Mouse (Mus musculus): ENCODE results near the gene Kncn. TPM values are rescaled to one million over a fixed set of nuclear protein-coding genes. Genes with fewer than 3 reads are reported as not detected.

The Kncn gene
- 0.09 and 0.15 TPM in 2 replicates for polyA plus RNA-seq (2012; rRNA removed)

DNA sequence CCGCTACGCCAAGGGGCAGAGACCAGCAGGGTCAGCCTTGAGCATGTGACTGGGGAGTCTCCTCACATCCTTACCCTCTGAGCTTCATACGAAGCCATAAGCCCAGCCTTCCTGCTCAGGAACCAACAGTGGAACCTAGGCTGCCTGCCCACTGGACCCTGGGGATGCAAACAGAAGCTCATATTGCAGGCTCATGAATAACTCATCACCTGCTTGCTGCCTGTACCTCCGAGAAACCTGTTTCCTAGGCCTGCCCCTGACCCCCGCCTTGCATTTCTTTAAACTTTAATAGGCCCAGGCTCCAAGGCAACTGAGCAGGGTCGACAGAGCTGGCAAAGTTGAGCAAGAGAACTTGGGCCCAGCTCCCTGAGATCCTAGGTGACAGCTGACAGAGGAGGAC is at the start of gene Kncn:
Kncn (plus strand) TSS at position 379 of the 400 bp plus-strand sequence.
- H3K4me1 ChIP-seq (replicated peaks; ENCODE audit: control insufficient read depth, insufficient read depth, low read length) = no peaks in the 10 kb centered on the region
- no peaks in the 10 kb centered on the region for H3K36me3 ChIP-seq (ENCODE audit: control insufficient read depth, insufficient read depth, low read length)
- H3K27ac ChIP-seq (ENCODE audit: control insufficient read depth, insufficient read depth, low read length) = no peak within 1 kb of the TSS
- no peak for DNase-seq
- TF ChIP-seq POLR2A (IDR thresholded peaks at IDR 0.05; ENCODE audit: control insufficient read depth, extremely low read depth, insufficient read depth, low read length, poor library complexity) (no peak), CTCF (IDR thresholded peaks at IDR 0.05; ENCODE audit: borderline replicate concordance, control insufficient read depth, extremely low read depth, insufficient read depth, low read length, poor library complexity) (no peak)
- H3K4me3 ChIP-seq (ENCODE audit: control insufficient read depth, insufficient read depth, low read length) = no peak within 1 kb of the TSS
- H3K27me3 ChIP-seq (ENCODE audit: control insufficient read depth, insufficient read depth, low read length) = no peaks in the 10 kb centered on the region
- 90% methylated on average over 6 of the region's 6 CpGs for WGBS

GRCm38 (mm10) chr4:115835576-115835975 is 48.6 kb upstream of the Kncn start:
- DNase-seq = no peak
- whole genome bisulfite sequencing = 88% methylated on average over 2 of the region's 2 CpGs
- no peak for TF ChIP-seq CTCF (IDR thresholded peaks at IDR 0.05; ENCODE audit: borderline replicate concordance, control insufficient read depth, extremely low read depth, insufficient read depth, low read length, poor library complexity)
- no peak for TF ChIP-seq POLR2A (IDR thresholded peaks at IDR 0.05; ENCODE audit: control insufficient read depth, extremely low read depth, insufficient read depth, low read length, poor library complexity)
- Histone ChIP-seq H3K36me3 (ENCODE audit: control insufficient read depth, insufficient read depth, low read length) (no peaks in the 10 kb centered on the region; the same call in 1 of the 2 replicates), H3K4me3 (ENCODE audit: control insufficient read depth, insufficient read depth, low read length) (no peak overlapping the region), H3K4me1 (replicated peaks; ENCODE audit: control insufficient read depth, insufficient read depth, low read length) (peaks cover 22% of the 10 kb centered on the region), H3K27me3 (ENCODE audit: control insufficient read depth, insufficient read depth, low read length) (no peaks in the 10 kb centered on the region), H3K27ac (ENCODE audit: control insufficient read depth, insufficient read depth, low read length) (no peak overlapping the region)

DNA sequence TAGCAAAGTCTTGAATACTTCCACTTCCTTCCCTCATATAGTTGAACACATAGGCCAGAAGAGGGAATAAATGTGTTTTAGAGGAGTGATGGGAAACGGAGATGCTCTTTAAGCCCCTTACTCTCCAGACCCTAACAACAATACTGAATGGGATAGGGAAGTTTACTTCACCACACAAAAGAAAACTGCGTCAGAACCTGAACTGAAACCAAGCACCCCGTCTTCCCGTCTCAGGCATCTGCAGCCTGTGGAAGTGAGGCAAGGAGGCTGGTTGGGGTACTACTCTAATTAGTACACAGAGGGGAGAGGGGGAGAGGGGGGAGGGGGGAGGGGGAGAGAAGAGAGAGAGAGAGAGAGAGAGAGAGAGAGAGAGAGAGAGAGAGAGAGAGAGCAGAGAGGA is 46.0 kb upstream of the Kncn start:
- WGBS = 9% methylated on average over 4 of the region's 4 CpGs
- TF ChIP-seq POLR2A (IDR thresholded peaks at IDR 0.05; ENCODE audit: control insufficient read depth, extremely low read depth, insufficient read depth, low read length, poor library complexity) = no peak
- TF ChIP-seq CTCF (IDR thresholded peaks at IDR 0.05; ENCODE audit: borderline replicate concordance, control insufficient read depth, extremely low read depth, insufficient read depth, low read length, poor library complexity) = no peak
- no peaks in the 10 kb centered on the region for H3K36me3 ChIP-seq (ENCODE audit: control insufficient read depth, insufficient read depth, low read length)
- no peak overlapping the region for H3K4me3 ChIP-seq (ENCODE audit: control insufficient read depth, insufficient read depth, low read length)
- no peak for DNase-seq
- peaks cover 10% of the 10 kb centered on the region for H3K4me1 ChIP-seq (replicated peaks; ENCODE audit: control insufficient read depth, insufficient read depth, low read length)
- peak overlapping the region; percentile 3; the same call in 1 of the 2 replicates for H3K27ac ChIP-seq (ENCODE audit: control insufficient read depth, insufficient read depth, low read length)
- no peaks in the 10 kb centered on the region for H3K27me3 ChIP-seq (ENCODE audit: control insufficient read depth, insufficient read depth, low read length)

DNA sequence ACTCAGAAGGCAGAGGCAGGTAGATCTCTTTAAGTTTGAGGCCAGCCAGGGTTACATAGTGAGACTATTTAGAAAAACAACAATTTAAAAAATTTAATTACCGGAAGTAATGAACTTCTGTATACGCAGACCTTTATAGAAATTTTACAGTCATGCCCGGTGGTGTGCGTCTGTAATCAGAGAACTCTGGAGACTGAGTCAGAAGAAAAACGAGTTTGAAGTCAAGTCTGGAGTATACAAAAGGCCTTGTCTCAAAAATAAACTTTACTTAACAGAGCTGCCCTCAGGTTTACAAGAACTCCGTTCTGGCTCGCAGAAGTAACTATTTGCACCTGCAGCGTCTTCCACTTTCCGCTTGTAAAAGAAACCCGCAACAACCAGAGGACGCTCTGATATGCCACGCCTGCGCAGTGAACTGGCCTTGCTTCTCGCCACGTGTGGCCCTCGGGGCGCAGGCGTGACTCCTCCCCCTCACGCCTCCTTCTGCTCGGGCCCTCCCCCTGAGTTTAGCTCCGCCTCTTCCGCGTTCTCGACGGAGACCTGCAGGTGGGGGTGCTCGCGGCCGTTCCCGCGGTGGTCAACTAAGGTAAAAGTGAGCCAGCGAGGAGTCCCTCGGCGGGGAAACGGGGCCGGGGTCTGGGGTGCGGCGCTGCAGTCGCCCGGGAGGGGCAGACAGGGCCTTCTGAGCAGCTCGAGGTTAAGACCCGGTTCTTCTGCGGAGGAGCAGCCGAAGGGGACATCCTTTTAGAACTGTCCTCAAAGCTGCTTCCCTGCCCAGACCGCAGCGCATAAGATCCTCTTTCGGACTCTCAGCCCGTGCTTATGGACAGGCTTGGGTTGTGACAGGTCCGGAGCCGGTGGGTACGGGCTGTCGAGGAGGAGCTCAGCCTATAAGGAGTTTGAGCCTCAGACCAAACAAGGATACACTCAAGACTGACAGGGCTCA is 45.2 kb upstream of the Kncn start, which contains the start of gene Mknk1:
Mknk1 (plus strand) TSS at position 503 of the 946 bp plus-strand sequence.
- no peaks in the 10 kb centered on the region for H3K27me3 ChIP-seq (ENCODE audit: control insufficient read depth, insufficient read depth, low read length)
- under 1% methylated on average over 51 of the region's 51 CpGs for WGBS
- DNase-seq = peak; percentile 95
- H3K27ac ChIP-seq (ENCODE audit: control insufficient read depth, insufficient read depth, low read length) = peak within 1 kb of the TSS; percentile 3
- H3K4me3 ChIP-seq (ENCODE audit: control insufficient read depth, insufficient read depth, low read length) = peak within 1 kb of the TSS; percentile 83
- peaks cover 10% of the 10 kb centered on the region for H3K4me1 ChIP-seq (replicated peaks; ENCODE audit: control insufficient read depth, insufficient read depth, low read length)
- peak; percentile 83; the same call in 1 of the 2 replicates for TF ChIP-seq POLR2A (IDR thresholded peaks at IDR 0.05; ENCODE audit: control insufficient read depth, extremely low read depth, insufficient read depth, low read length, poor library complexity)
- TF ChIP-seq CTCF (IDR thresholded peaks at IDR 0.05; ENCODE audit: borderline replicate concordance, control insufficient read depth, extremely low read depth, insufficient read depth, low read length, poor library complexity) = peak; percentile 55; the same call in 1 of the 2 replicates
- H3K36me3 ChIP-seq (ENCODE audit: control insufficient read depth, insufficient read depth, low read length) = no peaks in the 10 kb centered on the region

DNA sequence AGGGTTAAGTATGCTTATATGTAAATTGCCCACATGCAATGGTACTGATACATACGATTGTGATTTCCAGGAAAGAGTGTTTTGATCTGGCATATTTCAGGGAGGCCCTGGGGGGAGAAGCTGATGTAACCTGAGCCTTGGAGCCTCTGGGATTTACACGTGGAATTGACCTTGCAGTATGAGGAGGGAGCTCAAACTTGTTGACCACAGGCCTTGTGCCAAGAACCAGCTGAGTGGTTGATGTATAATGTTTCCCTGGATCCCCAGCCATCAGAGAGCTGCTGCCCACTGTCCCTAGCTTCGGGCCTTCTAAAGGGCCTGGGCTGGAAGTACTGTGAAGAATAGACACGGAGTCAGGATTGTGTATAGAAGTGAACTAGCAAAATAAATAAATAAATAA is 44.2 kb upstream of the Kncn start:
- no peak for DNase-seq
- TF ChIP-seq POLR2A (IDR thresholded peaks at IDR 0.05; ENCODE audit: control insufficient read depth, extremely low read depth, insufficient read depth, low read length, poor library complexity) = no peak
- no peak for TF ChIP-seq CTCF (IDR thresholded peaks at IDR 0.05; ENCODE audit: borderline replicate concordance, control insufficient read depth, extremely low read depth, insufficient read depth, low read length, poor library complexity)
- Histone ChIP-seq H3K27me3 (ENCODE audit: control insufficient read depth, insufficient read depth, low read length) (no peaks in the 10 kb centered on the region), H3K36me3 (ENCODE audit: control insufficient read depth, insufficient read depth, low read length) (no peaks in the 10 kb centered on the region), H3K27ac (ENCODE audit: control insufficient read depth, insufficient read depth, low read length) (no peak overlapping the region), H3K4me1 (replicated peaks; ENCODE audit: control insufficient read depth, insufficient read depth, low read length) (peaks cover 10% of the 10 kb centered on the region), H3K4me3 (ENCODE audit: control insufficient read depth, insufficient read depth, low read length) (no peak overlapping the region)
- 63% methylated on average over 4 of the region's 4 CpGs for WGBS

- H3K36me3 ChIP-seq (ENCODE audit: control insufficient read depth, insufficient read depth, low read length) = no peaks in the 10 kb centered on the region
- H3K4me3 ChIP-seq (ENCODE audit: control insufficient read depth, insufficient read depth, low read length) = no peak overlapping the region
- no peaks in the 10 kb centered on the region for H3K27me3 ChIP-seq (ENCODE audit: control insufficient read depth, insufficient read depth, low read length)
- TF ChIP-seq POLR2A (IDR thresholded peaks at IDR 0.05; ENCODE audit: control insufficient read depth, extremely low read depth, insufficient read depth, low read length, poor library complexity) = no peak
- TF ChIP-seq CTCF (IDR thresholded peaks at IDR 0.05; ENCODE audit: borderline replicate concordance, control insufficient read depth, extremely low read depth, insufficient read depth, low read length, poor library complexity) = no peak
- 89% methylated on average over 4 of the region's 4 CpGs for WGBS
- H3K4me1 ChIP-seq (replicated peaks; ENCODE audit: control insufficient read depth, insufficient read depth, low read length) = peaks cover 10% of the 10 kb centered on the region
- H3K27ac ChIP-seq (ENCODE audit: control insufficient read depth, insufficient read depth, low read length) = no peak overlapping the region
- no peak for DNase-seq
These were observed 43.4 kb upstream of the Kncn start for GRCm38 (mm10) chr4:115840842-115841241.
